Mouse (Mus musculus): ENCODE results near the gene Slc4a4. TPM values are rescaled to one million over a fixed set of nuclear protein-coding genes. Genes with fewer than 3 reads are reported as not detected.

Gene Slc4a4
- polyA plus RNA-seq, 2 experiments from 2014 or later, result 0.07 TPM; not detected in 1

DNA sequence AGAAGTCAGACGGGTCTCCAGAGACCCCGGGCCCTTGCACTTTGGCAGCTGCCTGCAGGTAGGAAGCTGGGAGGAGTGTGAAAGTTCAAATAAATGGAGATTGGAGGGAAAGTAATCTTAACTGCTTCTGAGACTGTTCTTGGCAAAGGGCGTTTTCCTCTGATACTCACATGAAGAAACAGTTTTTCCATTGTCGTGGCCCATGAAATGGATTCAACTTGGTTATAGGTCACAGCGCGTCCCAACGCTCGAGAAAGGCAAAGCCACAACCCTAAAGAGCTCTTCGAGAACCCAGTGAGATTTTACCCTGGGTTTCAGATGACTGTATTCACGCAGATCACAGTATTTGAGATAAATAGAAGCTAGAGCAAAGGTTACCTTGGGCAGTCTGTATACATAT lies 31.0 kb downstream of the Slc4a4 start:
- ATAC-seq, result no peak

DNA sequence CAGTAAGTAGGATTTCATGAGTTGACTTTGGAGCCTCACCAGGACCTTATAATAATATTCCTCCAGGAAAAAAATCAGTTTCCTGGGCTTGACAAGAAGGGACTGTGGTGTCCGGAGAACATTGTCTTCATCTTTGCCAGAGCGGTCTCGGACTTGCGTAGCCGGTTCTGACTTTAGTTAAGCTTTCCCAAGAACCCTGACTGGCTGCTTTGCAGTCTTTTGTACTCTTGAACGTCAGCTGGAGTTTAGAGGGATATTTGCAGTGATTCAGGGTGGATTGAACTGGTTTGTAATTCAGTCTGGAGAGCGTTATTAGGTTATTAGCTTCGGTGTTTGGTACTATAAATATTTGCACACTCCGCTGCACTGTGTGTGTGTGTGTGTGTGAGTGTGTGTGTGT lies 31.9 kb downstream of the Slc4a4 start:
- no peak for ATAC-seq

DNA sequence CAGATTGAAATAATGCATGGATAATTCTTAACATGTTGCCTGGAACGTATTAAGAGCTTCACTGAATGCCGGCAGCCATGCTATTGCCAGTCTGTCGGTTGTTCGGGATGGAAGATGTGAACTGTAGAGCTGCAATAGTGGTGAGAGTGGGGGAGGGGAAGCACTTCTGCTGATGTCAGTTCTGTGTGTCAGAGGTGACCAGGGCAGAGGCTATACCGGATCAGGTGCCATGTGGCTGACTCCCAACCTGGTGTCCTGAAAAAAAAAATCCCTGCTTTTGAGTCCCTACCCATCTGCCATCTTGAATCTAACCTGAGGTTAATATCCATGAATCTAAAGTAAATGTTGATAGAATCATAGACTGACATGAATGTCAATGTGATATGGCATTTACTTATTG lies 39.0 kb downstream of the Slc4a4 start:
- no peak for ATAC-seq

DNA sequence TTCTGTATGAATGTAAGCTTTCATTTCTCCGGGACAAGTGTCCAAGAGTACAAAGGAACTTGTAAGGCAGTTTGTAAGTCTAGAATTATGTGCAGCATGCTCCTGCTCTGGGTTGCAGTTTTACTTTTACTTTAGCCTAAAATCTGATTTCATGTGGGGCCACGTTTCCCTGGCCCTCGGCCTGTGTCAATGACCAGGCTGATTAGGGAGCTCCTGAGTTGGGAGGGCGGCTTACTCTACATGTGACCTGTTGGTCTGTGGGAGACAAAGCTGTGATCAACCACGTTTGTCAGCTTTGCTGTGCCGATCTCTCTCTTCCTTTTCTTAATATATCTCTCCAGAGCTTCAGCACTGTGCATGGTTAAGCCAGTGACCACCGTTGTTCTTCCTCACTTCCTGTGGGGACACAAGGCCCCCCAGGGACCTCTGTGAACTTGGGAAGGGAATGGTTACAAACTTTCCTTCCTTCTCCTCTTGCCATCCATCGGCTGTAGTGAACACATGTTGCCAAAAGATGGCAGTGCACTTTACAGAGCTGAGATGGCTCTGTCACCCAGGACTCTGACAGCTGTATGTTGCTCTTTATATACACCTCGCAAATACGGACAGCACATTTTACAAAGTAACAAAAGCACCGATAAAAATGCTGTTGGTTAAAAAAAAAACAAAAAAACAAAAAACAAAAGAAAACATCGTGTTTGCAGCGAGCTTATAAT lies 41.7 kb downstream of the Slc4a4 start:
- ATAC-seq, result no peak

DNA sequence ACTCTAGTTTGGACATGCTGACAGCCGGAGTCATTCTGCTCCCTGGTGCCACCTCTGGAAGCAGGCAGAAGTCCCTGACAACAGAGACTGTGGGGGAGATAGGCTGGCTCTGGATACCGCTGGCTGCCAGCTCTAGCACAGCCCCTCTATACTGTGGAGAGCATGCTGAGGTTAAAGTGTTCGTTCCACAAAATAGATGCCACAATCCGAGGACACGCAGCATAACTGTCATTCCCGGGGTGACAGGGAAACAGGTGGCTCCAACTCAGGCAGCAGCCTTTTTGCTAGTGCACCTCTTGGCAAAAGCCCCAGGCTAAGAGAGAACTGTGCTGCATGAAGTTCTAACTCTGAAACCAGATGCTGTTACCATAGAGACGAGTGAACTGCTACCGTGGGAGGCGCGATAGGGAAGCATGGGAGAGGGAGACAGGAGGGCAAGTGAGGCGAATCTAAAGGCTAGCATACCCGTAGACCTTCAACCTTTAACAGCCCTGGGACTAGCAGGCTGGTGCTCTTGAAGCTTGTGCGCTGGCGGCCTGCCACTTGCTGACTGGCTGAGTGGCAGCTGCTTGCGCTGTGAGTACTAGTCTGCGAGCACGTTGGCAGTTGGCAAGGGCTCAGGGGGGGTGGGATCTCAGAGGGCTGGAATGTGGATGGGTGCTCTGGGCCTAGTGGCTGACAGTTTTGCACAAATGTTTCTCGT lies 42.9 kb downstream of the Slc4a4 start:
- no peak for ATAC-seq

DNA sequence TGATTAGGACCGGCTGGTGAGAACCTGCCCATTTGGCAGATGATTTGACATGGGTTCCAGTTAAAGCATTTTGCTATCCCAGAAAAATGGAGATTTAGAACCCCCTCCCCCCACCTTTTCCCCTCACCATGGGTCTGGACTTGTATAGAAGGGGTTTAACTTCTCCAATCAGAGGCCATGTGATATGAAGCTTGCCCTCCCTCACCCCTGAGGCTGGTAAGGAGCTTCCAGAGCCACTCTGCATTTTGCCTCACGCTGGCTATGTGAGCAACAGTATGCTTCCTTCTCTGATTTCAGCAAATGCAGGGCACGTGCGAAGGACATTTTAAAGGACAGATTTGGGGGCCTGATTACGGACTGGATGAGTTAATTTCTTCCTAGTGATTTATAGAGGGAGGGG lies 43.5 kb downstream of the Slc4a4 start:
- no peak for ATAC-seq

DNA sequence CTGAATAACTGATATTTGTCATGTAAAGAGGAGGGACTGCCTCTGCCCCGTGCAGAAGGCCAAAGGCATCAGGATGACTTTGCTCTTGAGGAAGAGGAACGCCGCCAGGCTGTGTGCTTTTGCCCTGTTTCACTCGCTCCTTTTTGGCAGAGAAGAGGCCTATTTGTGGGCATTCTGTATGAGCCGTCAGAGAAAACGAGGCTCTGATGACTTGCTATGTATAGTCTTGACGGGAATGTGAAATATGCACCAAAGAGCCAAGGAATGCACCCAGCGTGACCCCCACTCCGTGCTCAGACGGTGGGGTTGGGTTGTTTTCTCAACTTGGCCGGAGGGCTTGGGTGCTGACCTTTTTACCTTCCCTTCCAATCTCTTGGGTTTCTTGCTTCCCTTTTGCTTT lies 44.0 kb downstream of the Slc4a4 start:
- no peak for ATAC-seq

DNA sequence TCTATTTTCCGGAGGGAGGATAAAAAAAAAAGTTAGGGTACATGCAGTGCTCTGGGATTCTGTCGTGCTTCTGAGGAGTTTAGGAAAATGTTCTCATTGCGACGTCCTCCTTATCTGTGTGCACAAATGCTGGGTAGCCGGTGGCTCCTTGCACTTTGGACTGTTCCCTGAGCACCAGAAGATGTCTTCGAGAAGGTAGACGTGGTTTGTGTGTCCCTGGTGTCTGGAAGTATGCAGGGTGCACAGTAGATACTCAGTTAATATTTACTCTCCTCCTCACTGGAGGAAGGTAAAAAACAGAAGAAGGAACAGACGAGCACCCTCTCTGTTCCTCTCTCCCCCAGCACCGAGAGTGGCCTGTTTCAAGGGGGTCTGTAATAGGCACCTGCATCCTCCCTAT lies 44.6 kb downstream of the Slc4a4 start:
- no peak for ATAC-seq

DNA sequence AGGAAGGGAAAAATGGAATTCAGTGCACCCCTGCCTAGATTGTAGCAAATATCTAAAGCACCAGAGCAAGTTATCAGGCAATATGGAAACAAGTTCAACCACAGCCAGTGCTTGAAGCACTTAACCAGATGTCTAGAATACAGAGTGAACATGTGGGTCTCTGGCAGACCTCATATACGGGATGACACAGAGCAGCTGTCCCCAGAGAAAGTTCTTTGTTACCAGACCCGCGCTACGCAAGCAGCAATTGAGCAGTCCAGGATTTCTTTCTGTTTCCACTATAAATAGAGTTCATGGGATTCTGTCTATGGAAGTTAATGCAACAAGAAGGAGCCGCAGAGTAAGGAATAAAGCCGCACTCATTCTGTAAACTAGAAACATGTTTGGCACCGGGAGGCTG lies 46.8 kb downstream of the Slc4a4 start:
- ATAC-seq, result no peak

DNA sequence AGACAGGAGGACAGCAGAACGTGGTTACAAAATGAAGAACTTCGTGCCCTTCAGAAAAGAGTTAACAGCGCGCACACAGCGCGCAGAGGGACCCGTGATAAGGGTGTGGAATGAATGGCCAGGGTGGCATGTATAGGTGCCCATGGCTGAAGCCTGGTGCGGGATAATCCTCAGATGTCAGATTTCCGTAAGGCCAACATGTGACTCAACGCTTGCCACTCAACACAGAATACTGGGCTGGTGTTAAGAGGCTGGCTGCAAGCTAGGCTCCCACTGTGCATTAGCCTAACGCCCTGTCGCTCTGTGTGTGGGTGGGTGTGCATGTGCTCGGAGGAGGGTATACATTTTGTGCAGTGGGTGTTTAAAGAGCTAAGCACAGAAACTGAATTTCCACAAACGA lies 47.3 kb downstream of the Slc4a4 start:
- no peak for ATAC-seq

DNA sequence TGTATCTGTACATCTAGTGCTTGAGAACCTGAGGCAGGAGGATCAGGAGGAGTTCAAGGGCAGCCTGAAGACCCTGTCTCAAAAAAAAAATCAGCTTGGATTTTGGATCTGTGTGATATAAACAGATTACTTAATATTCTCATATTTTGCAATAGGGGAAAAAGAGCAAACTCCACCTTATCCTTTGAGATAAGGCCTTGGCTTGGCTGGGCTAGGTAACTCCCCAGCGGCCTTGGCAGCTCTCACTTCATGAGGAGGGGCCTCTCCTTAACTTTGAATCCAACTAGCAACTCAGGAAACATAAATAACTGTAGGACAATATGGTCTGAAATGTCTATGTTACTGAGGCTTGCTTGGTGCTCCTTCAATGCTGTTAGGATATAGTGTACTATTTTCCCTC lies 51.6 kb downstream of the Slc4a4 start:
- no peak for ATAC-seq

DNA sequence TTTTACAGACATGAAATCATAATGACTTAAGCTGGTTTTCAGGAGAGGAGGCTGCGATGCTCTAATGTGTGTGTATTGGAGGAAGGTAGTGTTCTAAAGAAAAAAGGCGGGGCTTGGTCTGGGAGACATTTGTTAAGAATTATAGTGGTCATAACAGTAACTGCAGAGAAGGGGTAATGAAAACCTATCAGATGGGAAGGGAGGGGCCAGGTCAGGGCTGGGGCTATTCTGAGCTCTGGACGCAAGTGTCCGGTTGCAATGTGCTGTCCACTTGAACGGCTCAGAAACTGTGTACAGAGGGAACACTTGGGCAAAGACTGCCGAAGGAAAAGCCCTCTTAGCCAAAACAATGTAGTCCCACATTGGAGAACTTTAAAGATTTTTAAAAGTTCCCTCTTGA lies 52.5 kb downstream of the Slc4a4 start:
- no peak for ATAC-seq

DNA sequence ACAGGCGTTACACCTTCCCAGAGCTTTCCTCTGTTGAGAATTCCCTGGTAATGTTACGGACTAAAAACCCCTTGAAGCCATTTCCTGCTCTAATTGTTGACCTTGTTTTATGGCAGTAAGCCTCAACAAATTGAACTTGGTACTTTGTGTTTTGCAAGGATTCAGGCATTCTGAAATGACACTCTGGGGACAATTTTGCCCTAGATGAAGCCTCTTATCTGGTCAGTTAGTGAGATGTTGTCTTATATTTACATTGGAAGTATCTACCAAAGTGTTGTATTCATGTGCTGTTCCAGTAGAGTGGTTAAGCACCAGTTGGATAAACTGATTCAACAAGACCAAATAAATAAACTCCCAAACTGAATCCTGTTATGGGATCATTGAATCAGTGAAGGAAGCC lies 53.2 kb downstream of the Slc4a4 start:
- no peak for ATAC-seq

DNA sequence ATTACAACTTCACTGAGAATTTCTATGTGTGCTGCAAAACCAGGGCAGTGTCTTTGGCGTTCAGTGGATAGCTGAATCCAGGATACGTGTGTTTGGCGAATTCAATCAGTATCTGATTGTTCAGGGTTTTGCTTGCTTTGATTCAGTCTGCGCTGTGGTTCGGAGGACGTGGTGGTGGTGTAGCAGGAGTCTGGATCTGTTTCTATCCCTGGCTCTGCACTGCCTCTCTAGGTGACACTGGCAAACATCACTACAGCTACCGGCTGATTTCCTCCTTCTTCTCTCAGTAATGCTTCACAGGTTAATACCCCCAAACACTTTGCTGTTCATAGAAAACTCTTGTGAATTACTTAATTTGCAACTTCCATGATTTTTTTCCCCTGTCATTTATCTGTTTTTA lies 55.3 kb downstream of the Slc4a4 start:
- ATAC-seq, result no peak

DNA sequence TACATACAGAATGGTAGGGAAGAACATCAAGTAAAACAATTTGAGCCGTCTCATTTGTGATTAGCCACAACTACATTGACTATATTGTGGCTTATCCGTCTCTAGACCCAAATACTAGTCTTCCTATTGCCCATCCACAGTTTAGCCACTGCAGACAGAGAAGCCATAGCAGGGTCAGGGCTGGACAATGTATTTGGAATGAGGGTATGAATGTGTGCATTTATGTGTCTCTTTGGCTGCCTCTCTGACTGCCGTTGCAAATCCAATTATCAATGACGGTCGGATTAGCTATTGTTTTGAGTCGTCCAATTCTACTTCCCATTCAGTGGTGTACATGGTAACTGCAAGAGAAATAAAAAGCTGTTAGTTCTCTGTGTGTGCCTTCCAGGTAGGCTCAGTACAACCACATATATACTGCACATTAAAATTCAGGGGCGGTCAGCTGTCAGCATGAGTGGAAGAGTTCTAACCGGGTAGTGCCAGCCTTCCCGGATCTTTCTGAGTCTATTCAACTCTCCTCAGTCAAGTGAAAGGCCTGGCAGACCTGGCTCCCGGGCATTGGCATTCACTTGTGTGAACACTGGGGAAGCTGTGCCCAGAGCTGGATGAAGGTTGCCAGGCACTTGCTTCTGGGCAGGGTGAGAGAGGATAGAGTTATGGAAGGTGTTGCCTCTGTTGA lies 59.2 kb downstream of the Slc4a4 start:
- no peak for ATAC-seq

DNA sequence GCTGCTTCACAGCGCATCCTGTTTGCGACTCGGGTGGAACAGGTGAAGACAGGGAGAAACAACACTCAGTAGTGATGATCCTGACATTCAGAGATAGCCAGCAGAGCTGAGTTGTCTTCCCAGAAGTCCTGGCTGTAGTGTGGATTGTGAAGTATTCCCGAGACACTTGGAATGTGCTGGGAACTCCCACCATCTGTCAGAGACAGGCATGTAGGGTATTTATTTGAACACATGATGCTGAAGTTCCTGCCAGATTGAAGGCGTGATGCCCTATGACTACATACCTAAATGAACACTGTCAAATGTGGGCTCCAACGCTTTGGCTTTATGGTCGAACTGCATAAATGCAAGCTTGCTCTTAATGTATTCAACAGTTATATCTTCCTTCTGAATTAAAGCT lies 63.7 kb downstream of the Slc4a4 start:
- ATAC-seq, result no peak

DNA sequence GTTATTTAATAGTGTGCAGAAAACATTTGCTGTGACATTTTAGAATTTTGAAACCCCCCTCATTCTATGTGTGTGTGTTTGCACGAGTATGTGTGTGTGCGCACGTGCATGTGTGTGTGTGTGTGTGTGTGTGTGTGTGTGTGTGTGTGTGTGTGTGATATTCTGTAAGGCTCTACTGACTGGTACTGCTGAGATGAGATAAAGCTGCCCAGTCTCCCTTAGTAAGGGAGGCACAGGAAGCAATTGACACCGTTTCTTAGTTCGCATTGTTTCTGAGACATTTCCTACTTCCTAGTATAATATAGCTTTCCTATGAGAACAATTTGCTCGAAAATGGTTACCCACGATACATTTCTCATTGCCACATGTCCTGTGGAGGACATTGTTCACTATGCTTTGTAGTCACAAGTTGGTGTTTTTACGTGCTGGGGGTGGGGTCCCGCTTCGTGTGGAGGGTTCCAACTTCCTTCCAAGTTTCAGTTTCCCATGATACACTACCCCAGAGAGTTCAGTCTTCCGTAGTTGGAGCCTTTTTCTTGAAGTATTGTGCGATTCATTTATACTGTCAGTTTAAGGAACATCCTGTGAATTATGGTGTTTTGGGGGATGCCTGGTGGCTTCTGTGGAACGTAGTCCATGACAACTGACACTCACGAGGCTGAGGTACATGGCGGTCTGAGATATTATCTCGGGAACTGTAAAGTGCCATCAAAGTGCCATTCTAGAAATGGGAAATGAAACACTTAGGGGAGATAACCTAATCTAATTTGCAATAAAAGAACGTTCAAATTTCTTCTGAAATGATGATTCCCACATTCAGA lies 66.3 kb downstream of the Slc4a4 start:
- ATAC-seq, result no peak

DNA sequence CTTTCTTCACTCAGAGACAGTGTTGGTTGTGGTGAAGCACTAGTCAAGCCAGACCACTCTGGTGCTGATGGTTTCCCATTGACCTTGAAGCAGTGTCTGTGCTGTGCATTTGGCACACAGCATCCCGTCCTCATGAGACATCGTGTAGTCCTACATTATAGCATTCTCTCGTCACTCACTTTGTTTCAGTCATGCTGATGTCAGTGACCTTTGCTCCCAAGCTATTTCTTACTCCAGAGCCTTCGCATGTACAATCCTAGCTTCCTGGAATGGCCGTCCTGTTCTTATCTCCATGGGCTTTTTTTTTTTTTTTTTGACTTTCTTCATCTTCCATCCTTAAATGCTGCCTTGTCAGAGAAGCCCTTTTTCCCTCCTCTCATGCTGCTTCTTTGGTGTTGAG lies 71.1 kb downstream of the Slc4a4 start:
- no peak for ATAC-seq

DNA sequence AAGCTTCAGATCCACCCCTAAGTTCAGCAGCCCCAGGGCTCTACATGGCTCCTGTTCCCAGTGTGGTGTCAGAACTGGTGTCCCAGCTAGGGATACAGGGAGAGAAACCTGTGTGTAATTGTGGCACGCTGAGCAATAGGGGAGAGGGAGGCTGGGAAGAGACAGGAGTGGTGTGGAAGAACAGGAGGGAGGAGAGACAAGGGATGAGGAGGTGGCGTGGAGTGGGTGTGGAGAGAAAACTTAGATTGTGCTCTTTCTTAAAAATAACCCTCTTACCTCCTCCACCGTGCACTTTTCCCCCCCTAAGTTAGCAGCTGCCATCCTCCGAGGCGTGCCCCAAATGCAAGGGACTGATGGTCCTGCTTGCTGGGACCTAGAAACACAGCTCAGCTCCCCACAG lies 72.3 kb downstream of the Slc4a4 start:
- no peak for ATAC-seq

DNA sequence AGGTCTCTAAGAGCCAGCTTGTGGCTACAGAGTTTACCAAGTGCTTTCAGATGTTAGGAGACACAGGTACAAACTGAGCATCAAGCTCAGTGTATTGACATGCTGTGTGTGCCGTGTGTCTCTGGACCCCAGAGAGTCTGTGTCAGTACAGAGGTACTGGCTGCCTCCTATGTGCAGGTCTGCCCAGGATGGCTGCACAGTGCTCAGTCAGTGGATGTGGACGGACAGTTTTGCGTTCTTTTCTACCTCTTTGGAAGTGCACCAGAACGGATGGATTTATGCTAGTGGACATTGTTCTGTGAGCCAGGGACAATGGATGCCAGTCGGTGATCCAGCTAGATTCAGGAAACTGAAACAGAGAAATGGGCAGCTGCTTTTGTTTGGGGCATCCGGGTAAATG lies 72.8 kb downstream of the Slc4a4 start:
- ATAC-seq, result no peak

DNA sequence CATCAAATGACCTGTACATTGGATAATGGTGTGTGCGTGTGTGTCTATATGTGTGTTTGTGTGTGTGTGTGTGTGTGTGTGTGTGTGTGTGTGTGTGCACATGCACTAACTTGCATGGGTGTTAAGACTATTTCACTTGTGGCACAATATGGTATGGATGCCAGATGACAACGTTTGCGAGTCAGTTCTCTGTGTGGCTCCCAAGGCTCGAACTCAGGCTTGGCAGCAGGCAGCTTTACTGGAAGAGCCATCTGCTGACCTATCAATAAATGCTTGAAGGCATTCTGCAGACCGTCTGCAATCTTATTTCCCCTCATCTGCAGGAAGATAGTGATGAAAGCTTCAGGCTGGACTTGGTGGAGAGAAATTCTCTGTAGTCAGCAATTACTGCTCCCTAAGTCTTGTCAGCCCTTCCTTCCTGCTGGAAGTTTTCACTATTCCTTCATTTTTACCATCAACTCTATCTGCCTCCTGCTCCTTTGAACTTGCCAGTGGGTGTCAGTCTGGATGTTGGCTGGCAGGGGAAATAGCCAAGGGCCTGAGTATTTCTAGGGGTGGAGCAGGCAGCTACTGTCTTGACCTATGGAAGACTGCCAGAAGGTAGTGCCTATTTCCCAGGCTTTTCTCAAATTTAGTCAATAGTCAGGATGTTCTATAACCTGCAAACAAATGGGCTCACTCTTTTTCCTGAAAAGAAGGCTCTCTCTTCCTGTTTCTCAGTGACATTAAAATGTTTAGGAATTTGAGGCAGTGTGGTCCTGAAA lies 73.9 kb downstream of the Slc4a4 start:
- no peak for ATAC-seq

DNA sequence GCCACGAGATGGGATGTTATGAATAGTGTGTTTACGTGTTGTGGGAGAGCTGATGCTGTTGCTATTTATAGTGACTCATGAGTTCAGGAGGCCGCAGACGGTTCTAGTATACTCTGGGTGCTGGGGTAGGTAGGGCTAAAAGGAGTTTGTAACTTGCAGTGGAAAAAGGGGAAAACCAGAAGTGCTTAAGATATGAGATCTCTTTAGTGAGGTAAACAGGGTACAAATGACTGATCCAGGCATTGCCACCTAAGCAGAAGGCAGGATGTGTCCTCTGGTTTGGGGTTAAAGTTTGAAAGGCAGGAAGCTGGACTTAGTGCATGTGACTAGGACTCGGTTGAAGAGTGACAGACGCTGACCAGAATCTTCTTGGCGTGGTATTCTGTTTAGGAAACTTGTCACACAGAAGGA lies 74.7 kb downstream of the Slc4a4 start:
- no peak for ATAC-seq

All from activated CD4-positive, CD25-positive, alpha-beta regulatory T cell, adult 4 months (primary cell).